Mouse (Mus musculus): ENCODE data around the gene Unc79. TPM values are rescaled to one million over a fixed set of nuclear protein-coding genes. Genes with fewer than 3 reads are reported as not detected.

Gene Unc79
- polyA plus RNA-seq, 1 experiment from 2014 or later, result 0.35 TPM

DNA sequence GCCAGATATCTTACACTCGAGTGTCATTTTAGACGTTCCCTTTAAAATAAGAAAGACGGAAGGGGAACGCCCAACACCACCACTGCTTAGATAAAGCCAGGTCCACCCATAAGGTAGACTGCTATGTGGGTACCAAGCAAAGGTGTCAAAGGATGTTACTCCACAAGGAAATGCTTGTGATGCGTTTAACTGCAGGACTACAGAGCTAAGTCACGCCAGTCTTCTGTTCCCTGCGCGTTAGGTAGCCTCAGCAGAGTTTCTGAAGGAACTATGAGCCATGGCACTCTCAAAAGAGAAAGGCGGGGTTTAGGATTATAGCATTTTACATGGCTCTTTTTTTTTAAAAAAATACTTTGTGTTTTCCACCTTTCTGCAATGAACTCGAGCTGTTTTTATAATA is 214.9 kb downstream of the Unc79 start:
- no peak overlapping the region for H3K4me2 ChIP-seq

GRCm38 (mm10) chr12:103164101-103165030 is 215.7 kb downstream of the Unc79 start:
- ATAC-seq (ENCODE audit: insufficient number of reproducible peaks, insufficient read depth, low FRiP score, low TSS enrichment, low read depth), result no peak
- no peak overlapping the region for H3K4me3 ChIP-seq
- no peaks in the 10 kb centered on the region for H3K9me3 ChIP-seq
- no peak overlapping the region for H3K4me2 ChIP-seq
- no peaks in the 10 kb centered on the region for H3K27me3 ChIP-seq
- 43% methylated on average over 14 of the region's 14 CpGs for WGBS
- no peak overlapping the region for H3K9ac ChIP-seq
- H3K36me3 ChIP-seq, result no peaks in the 10 kb centered on the region
- no peak overlapping the region for H3K27ac ChIP-seq
- peaks cover 7% of the 10 kb centered on the region; the same call in 1 of the 2 replicates for H3K4me1 ChIP-seq

More for the DNA sequence above, 214.9 kb downstream of the Unc79 start:
- no peak overlapping the region for H3K4me3 ChIP-seq
- ATAC-seq (ENCODE audit: insufficient number of reproducible peaks, insufficient read depth, low FRiP score, low TSS enrichment, low read depth), result no peak
- H3K9ac ChIP-seq, result no peak overlapping the region
- no peaks in the 10 kb centered on the region for H3K9me3 ChIP-seq
- WGBS, result 79% methylated on average over 10 of the region's 10 CpGs
- H3K27ac ChIP-seq, result no peak overlapping the region
- no peaks in the 10 kb centered on the region for H3K36me3 ChIP-seq
- H3K27me3 ChIP-seq, result no peaks in the 10 kb centered on the region
- peaks cover 7% of the 10 kb centered on the region; the same call in 1 of the 2 replicates for H3K4me1 ChIP-seq

DNA sequence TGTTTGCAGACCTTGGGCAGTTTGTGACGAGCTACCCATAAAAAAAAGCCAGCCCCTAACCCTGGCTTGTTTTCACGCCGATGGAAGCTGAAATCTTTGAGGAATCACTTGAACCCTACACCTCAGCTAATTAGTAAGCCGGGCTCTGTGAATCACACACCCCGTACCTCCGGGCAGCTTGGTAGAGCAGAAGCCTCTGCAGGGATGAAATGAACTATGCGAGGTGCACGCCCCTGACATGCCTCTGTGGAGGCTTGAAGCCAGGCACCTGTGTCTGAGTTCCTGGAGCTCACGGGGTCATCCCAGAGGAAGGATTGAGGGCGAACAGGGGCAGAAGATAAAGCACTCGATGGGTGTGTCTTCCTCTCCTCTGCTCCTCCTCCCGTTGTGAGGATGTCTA is 220.2 kb downstream of the Unc79 start:
- no peak for ATAC-seq (ENCODE audit: insufficient number of reproducible peaks, insufficient read depth, low FRiP score, low TSS enrichment, low read depth)
- H3K27ac ChIP-seq, result no peak overlapping the region
- H3K4me2 ChIP-seq, result no peak overlapping the region
- H3K36me3 ChIP-seq, result no peaks in the 10 kb centered on the region
- H3K27me3 ChIP-seq, result no peaks in the 10 kb centered on the region
- 66% methylated on average over 12 of the region's 12 CpGs for WGBS
- H3K9me3 ChIP-seq, result no peaks in the 10 kb centered on the region
- H3K9ac ChIP-seq, result no peak overlapping the region
- no peak overlapping the region for H3K4me3 ChIP-seq
- peaks cover 10% of the 10 kb centered on the region; the same call in 1 of the 2 replicates for H3K4me1 ChIP-seq

GRCm38 (mm10) chr12:103183057-103183456 is 234.4 kb downstream of the Unc79 start:
- no peaks in the 10 kb centered on the region for H3K9me3 ChIP-seq
- 15% methylated on average over 7 of the region's 7 CpGs for WGBS
- no peaks in the 10 kb centered on the region for H3K27me3 ChIP-seq
- ATAC-seq (ENCODE audit: insufficient number of reproducible peaks, insufficient read depth, low FRiP score, low TSS enrichment, low read depth), result no peak
- H3K36me3 ChIP-seq, result no peaks in the 10 kb centered on the region
- H3K4me3 ChIP-seq, result no peak overlapping the region
- H3K27ac ChIP-seq, result no peak overlapping the region
- H3K9ac ChIP-seq, result no peak overlapping the region
- H3K4me1 ChIP-seq, result no peaks in the 10 kb centered on the region
- H3K4me2 ChIP-seq, result no peak overlapping the region

- Histone ChIP-seq H3K9ac (no peak overlapping the region), H3K36me3 (no peaks in the 10 kb centered on the region), H3K27me3 (no peaks in the 10 kb centered on the region), H3K4me3 (no peak overlapping the region), H3K4me1 (no peaks in the 10 kb centered on the region), H3K4me2 (no peak overlapping the region), H3K9me3 (no peaks in the 10 kb centered on the region), H3K27ac (no peak overlapping the region)
- no peak for ATAC-seq (ENCODE audit: insufficient number of reproducible peaks, insufficient read depth, low FRiP score, low TSS enrichment, low read depth)
- 88% methylated on average over 7 of the region's 7 CpGs for WGBS
Measured at GRCm38 (mm10) chr12:103187020-103187419, 238.4 kb downstream of the Unc79 start.

DNA sequence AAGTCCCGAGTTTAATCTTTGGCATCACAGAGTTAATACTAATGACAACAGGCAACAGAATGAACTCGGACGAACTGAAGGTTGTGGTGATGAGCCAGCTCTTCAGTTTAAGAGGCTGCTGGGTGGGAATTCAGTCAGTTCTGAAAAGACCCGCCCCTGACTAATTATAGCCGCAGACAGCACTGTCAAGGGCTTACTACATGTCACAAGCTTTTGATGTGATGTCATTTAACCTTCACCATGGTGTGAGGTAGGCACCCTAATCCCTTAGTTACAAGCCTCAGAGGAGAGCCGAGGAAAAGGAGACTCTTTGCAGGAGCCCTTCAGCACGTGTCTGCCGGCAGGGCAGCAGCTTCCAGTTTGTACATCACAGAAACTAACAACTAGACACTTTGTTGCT is 239.6 kb downstream of the Unc79 start:
- H3K4me2 ChIP-seq, result no peak overlapping the region
- H3K9me3 ChIP-seq, result no peaks in the 10 kb centered on the region
- no peak overlapping the region for H3K27ac ChIP-seq
- H3K4me3 ChIP-seq, result no peak overlapping the region
- H3K27me3 ChIP-seq, result no peaks in the 10 kb centered on the region
- H3K4me1 ChIP-seq, result no peaks in the 10 kb centered on the region
- WGBS, result 61% methylated on average over 8 of the region's 8 CpGs
- H3K9ac ChIP-seq, result no peak overlapping the region
- no peaks in the 10 kb centered on the region for H3K36me3 ChIP-seq
- ATAC-seq (ENCODE audit: insufficient number of reproducible peaks, insufficient read depth, low FRiP score, low TSS enrichment, low read depth), result no peak

GRCm38 (mm10) chr12:103189771-103190170 is 241.1 kb downstream of the Unc79 start:
- Histone ChIP-seq H3K36me3 (no peaks in the 10 kb centered on the region), H3K9me3 (no peaks in the 10 kb centered on the region), H3K9ac (no peak overlapping the region), H3K4me1 (no peaks in the 10 kb centered on the region), H3K4me2 (no peak overlapping the region), H3K4me3 (no peak overlapping the region), H3K27ac (no peak overlapping the region), H3K27me3 (no peaks in the 10 kb centered on the region)
- ATAC-seq (ENCODE audit: insufficient number of reproducible peaks, insufficient read depth, low FRiP score, low TSS enrichment, low read depth), result no peak
- 86% methylated on average over 12 of the region's 12 CpGs for WGBS

DNA sequence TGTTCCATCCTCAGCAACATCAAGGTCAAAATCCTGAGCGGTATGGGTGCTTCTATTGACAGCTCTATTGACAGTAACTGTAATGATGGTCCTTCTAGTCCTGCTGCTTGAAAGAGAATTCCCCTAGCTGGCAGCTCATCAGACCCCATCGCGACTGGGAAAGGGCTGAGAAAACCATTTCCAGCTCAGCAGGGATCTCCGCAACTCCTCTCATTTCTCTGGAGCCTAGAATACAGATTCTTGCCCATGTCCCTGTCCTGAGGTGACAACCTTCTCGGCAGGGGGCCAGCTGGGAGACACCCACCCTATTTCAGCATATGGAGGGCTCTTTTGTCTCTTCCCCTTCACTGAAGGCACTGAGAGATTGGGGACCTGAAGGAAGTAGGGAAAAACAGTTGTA is 244.3 kb downstream of the Unc79 start:
- ATAC-seq (ENCODE audit: insufficient number of reproducible peaks, insufficient read depth, low FRiP score, low TSS enrichment, low read depth), result no peak
- H3K4me1 ChIP-seq, result no peaks in the 10 kb centered on the region
- H3K36me3 ChIP-seq, result no peaks in the 10 kb centered on the region
- H3K27ac ChIP-seq, result no peak overlapping the region
- no peaks in the 10 kb centered on the region for H3K9me3 ChIP-seq
- WGBS, result 69% methylated on average over 5 of the region's 5 CpGs
- no peak overlapping the region for H3K4me3 ChIP-seq
- no peak overlapping the region for H3K9ac ChIP-seq
- H3K27me3 ChIP-seq, result no peaks in the 10 kb centered on the region
- no peak overlapping the region for H3K4me2 ChIP-seq

- Histone ChIP-seq H3K4me2 (no peak overlapping the region), H3K27ac (no peak overlapping the region), H3K27me3 (no peaks in the 10 kb centered on the region), H3K4me3 (no peak overlapping the region), H3K36me3 (no peaks in the 10 kb centered on the region), H3K9ac (no peak overlapping the region), H3K9me3 (no peaks in the 10 kb centered on the region), H3K4me1 (peaks cover 9% of the 10 kb centered on the region)
- ATAC-seq (ENCODE audit: insufficient number of reproducible peaks, insufficient read depth, low FRiP score, low TSS enrichment, low read depth), result no peak
- 30% methylated on average over 11 of the region's 11 CpGs for WGBS
Measured at GRCm38 (mm10) chr12:103202592-103203544, 254.2 kb downstream of the Unc79 start.

DNA sequence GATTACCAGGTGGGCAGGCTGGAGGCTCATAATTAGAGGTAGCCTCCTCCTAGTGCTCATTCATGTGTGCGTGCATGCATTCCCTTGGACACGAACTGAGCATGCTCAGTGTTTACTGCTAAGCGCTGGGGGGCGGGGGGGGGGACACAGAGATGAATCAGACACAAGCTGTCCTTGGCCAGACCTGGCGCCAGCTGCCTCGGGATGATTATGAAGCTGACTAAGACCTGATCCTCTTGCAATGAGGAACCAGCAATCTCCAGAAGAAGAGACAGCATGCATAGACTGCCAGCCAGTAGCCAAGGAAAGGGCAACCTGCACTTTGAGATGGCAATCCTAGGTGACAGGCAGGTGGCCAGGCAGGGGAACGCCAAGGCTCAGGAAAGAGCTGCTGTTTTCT is 256.9 kb downstream of the Unc79 start:
- 71% methylated on average over 7 of the region's 7 CpGs for WGBS
- no peak for ATAC-seq (ENCODE audit: insufficient number of reproducible peaks, insufficient read depth, low FRiP score, low TSS enrichment, low read depth)
- Histone ChIP-seq H3K4me2 (no peak overlapping the region), H3K4me1 (peaks cover 9% of the 10 kb centered on the region), H3K9me3 (no peaks in the 10 kb centered on the region), H3K27me3 (no peaks in the 10 kb centered on the region), H3K36me3 (no peaks in the 10 kb centered on the region), H3K27ac (no peak overlapping the region), H3K9ac (no peak overlapping the region), H3K4me3 (no peak overlapping the region)

DNA sequence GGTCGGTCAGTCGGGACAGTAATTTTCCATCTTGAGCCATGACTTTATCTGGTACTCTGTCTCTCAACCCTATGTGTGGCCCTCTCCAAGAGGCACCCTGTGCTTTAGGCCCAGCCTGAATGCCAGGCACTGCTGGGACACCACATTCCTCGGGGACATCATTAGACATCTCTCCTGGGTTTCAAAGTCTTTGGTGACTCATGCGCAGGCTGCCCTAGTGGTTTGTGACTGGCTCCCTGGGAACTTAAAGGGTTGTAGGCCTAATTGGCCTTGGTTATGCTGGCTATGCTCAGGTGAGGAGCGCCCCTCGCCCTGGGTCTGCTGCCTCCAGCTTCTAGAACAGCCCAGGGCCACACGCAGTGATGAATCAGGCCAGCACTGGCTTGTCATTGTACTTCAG is 260.9 kb downstream of the Unc79 start:
- ATAC-seq (ENCODE audit: insufficient number of reproducible peaks, insufficient read depth, low FRiP score, low TSS enrichment, low read depth), result no peak
- no peaks in the 10 kb centered on the region; the same call in 1 of the 2 replicates for H3K4me1 ChIP-seq
- H3K9ac ChIP-seq, result no peak overlapping the region
- WGBS, result 86% methylated on average over 7 of the region's 7 CpGs
- H3K4me2 ChIP-seq, result no peak overlapping the region
- no peaks in the 10 kb centered on the region for H3K27me3 ChIP-seq
- H3K36me3 ChIP-seq, result no peaks in the 10 kb centered on the region
- H3K4me3 ChIP-seq, result no peak overlapping the region
- H3K27ac ChIP-seq, result no peak overlapping the region
- H3K9me3 ChIP-seq, result no peaks in the 10 kb centered on the region

Data from embryonic facial prominence, embryonic 13.5 days (tissue).